Mouse (Mus musculus) natural killer cell, adult 2 months (primary cell): Measurements from ENCODE around the gene Ank.
"Not testable (repeated sequence)": the region's sequence is repeated elsewhere in the genome, so short reads cannot be mapped to it uniquely, and the experiment has no call there.

ENCODE experiments used
- DNase-seq, 2 experiments: peaks; one replicate each; pipeline ENCODE4 v3.0.0; 2022; ENCODE audit warnings: low spot score in 2 of 2

The Ank gene

DNA sequence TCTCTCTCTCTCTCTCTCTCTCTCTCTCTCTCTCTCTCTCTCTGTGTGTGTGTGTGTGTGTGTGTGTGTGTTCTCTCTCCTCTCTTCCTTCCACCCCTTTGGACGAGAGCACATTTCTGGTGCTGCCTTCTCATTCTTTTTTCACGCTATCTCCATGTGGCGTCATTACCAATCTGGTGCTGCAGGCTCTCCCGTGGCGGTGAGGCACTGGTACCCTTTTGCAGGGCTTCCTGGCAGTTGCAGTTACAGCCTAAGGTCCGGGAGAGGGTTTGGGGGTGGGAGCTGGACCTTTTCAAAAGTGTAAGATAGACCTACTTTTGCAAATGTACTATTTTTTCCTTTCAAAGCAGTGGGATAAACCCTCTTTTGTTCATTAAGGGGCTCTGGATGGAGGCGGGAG lies 1.2 kb downstream of the Ank start:
- DNase-seq, result no peak

DNA sequence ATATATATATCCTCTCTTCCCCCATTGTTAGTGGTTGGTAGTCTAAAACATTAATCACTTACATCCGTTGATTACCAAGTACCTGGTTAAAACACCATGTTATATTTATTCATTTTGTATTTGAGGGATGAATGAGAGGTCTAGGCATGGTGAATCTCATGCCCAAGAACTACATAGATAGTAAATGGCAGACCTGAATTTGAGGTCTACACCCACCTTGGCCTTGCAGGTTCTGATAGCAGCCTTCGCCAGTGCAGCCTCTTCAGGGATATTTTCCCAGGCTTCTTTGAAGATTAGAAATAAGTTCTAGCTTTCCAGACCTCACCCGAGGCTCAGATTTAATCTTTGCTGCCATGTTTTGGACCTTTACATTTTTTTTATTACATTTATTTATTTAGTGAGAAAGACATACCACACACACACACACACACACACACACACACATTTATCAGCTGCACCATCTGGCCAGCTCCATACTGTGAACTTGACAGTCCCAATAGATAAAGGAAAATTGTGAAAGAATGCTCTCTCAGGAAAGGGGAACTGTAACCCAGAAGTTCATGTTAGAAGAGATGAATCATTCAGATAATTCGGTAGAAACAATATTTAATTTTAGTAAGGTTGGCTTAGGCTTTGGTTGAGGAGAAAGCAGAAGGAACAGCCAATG lies 2.5 kb downstream of the Ank start:
- no peak for DNase-seq

GRCm38 (mm10) chr15:27470346-27470745 lies 3.9 kb downstream of the Ank start:
- DNase-seq, result not testable (repeated sequence)

GRCm38 (mm10) chr15:27472315-27472714 lies 5.8 kb downstream of the Ank start:
- DNase-seq, result no peak

DNA sequence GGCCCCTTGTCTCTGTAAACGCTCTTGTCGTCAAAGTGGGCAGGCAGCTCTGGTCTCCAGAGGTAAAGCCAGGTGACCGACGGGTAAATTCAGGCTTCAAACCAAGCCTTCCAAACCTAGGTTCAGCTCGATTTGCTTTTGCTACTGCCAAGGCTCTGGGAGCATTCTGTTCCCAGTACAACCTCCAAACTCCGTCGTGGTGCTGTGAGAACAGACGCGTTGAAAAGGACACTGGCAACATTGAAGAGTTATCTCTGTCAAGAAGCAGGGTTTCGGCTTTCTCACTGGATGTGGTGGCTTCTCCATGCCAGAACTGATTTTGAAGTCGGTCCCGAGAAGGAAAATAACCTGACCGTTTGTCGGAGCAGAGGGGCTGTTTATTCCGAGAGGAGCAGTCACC lies 9.5 kb downstream of the Ank start:
- DNase-seq, result no peak

DNA sequence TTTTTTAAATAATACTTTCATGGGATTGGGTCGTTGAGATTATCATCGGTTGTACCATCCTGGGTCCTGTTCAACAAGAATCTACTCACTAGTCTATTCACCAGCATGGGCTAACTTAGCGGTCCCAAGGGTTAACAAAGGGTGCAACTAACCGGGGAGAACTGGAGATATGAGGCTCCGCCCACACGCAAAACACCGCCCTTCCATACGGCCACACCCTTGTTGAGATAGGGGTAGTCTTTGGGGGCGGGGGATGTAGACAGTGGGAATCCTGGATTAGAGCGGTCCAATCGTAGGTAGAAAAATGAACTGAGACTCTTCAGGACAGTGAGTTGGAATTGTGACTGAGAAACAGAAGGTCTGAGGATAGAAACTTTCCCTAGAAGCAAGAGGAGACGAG lies 10.2 kb downstream of the Ank start:
- DNase-seq, result no peak

GRCm38 (mm10) chr15:27477159-27477558 lies 10.7 kb downstream of the Ank start:
- DNase-seq, result no peak

- DNase-seq, result no peak
These were observed 11.2 kb downstream of the Ank start for GRCm38 (mm10) chr15:27477630-27478029.

DNA sequence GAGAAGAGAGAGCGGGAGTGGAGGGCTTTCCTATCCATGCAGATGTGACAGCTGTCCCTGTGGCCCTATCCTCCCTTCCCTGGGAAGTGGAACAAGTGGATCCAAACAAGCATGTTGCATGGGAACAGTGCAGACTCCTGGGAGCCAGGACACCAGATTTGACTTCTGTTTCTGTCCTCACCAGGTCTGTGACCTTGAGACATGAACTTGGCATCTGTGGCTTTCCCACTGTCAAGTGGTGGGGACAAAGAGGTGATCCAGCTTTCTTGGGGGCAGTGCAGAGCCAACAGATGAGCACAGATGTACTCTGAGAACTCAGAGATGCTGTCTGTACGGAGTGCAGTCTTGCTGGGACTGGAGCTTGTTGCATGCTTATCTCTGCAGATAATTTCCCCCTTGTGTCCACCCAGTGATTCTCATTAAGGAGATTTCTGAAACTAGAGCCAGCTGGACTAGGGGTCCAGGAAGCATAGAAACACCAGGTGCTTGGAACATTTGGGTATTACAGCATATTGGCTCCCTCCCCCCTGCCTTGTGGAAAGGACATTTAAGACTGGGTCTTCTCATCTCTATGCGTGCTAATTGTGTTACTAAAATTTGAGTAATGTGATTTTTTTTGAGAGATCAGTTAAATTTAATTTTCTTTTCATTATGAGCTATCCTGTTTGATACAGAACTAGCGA lies 14.0 kb downstream of the Ank start:
- DNase-seq, result no peak

- DNase-seq, result no peak
These were observed 15.5 kb downstream of the Ank start for GRCm38 (mm10) chr15:27481956-27482355.

GRCm38 (mm10) chr15:27483183-27483582 lies 16.7 kb downstream of the Ank start:
- DNase-seq, result no peak

- DNase-seq, result no peak
These were observed 19.2 kb downstream of the Ank start for GRCm38 (mm10) chr15:27485567-27486278.

DNA sequence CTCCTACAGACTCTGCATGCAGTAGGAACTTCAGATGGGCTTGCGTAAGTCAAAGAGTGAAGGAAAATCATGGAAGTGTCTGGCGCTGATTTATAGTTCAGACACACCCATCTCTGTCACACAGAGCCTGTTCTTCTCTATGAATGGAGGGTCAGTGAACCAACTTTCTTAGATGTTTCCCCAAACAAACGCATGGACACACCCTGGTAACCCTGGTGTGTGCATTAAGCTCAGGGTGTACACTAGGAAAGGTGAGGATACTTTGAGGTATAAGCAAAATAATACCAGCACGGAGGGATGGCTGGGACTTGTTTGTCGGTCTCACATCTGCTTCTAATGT lies 19.8 kb downstream of the Ank start:
- no peak for DNase-seq

GRCm38 (mm10) chr15:27487059-27487458 lies 20.6 kb downstream of the Ank start:
- DNase-seq, result no peak

DNA sequence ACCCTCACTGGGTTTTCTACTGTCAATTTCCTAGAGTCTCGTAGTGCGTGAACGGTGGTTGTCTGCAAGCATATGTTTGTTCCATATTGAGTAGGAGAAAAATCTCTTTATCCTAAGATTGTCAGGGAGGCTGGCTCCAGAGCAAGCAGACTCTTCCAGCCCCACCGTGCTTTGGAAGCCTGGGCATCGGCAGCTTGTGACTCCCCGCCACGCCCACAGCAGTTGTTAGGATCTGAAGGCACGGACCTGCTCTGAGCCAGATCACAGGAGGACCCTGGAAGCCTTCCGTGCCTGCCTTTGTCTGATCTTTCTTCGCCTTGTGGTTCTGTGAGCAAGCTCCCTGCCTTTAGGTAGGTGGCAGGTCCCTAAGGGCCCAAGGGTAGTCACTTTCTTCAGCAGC lies 21.6 kb downstream of the Ank start:
- DNase-seq, result no peak

GRCm38 (mm10) chr15:27490676-27491075 lies 24.2 kb downstream of the Ank start:
- DNase-seq, result no peak

DNA sequence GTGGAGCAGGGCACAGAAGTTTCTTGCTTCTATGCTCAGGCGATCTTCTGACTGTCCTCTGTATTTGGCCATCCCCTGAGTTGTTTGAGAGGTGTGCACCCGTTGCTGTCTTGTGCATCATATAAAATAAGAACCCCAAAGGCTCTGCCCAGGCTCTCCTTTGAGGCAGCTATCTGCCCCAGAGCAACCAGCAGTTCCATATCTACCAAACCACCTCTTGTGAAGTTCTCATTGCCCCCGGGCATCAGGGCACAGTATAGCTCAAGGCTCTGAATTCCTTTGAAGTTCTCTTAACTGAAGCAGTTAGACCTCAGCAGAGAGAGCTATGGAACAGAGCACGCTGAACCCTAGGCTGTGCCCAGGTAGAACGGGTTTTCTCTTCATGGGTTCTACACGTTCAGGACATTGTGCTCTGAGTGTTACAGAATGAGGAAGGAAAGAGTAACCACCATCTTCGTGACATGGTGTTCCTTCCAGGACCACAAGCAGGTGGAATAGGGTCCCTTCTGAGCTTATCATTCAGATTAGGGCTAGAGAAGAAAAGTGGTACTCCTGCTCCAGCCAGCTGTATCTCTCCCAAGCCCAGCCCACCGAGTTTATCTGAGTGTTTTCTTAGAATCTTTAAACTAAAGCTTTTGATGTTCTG lies 25.1 kb downstream of the Ank start:
- no peak for DNase-seq

DNA sequence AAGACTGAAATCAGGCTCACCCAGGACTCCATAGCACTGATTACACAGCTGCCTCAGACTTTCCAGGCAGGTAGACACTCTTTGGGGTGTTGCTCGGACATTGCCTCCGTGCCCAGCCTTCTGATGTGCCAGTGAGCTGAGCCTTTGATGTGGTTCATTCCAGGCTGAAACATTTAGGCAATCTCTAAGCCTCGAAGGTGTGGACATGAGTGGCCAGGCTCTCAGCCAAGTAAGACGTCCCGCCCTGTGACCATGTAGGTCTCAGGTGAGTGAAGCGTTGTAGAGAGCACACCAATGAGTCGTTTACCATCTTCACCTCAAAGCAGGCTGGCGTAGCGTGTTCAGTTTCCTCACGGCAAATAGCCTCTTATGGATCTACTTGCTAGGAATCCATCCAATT lies 25.7 kb downstream of the Ank start:
- no peak for DNase-seq

DNA sequence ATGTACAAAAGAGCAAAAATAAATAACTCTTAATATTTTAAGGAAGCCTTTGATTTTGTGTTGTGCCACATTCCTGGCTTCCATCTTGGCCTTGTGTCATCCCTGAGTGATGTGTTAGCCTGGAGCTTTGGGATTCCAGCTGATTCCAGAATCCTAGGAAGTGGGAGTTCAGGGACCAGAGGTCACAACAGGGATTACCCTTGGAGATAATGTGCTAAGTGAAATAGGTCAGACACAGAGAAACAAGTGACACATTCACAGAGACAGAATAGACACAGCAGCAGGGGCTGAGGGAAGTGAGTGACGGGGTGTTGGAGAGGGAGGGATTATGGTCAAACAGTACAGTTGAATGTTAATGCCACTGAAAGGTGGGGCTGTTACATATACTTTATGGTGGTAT lies 26.3 kb downstream of the Ank start:
- DNase-seq, result no peak

DNA sequence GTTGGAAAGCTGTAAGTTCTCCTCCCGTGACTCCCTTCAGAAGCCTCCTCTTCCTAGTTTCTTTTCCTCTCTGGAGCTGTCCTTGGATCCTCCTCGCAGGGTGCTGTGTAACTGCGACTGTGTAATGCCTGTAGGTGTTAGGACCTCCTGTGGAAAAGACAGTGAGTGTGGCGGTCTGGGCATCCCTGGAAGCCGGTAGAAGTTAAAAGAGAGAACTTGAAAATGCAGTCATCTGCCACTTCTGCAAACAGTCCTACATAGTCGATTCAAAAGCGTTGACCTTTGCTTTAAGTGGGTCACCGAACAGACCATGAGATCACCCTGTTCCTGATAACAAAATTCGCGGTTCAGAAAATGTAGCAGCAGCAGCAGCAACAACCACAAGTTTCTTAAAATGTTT lies 27.0 kb downstream of the Ank start:
- no peak for DNase-seq

- DNase-seq, result no peak
These were observed 29.5 kb downstream of the Ank start for GRCm38 (mm10) chr15:27495981-27496401.

GRCm38 (mm10) chr15:27496596-27497299 lies 30.3 kb downstream of the Ank start:
- DNase-seq, result no peak
